Mouse (Mus musculus): ENCODE measurements around the gene Glis1. TPM values are rescaled to one million over a fixed set of nuclear protein-coding genes. Genes with fewer than 3 reads are reported as not detected.
A peak's percentile ranks its signal among the peaks of the same experiment; 100 is the strongest.

The Glis1 gene
- 2.7 and 3.7 TPM in 2 replicates for polyA plus RNA-seq (2015; fragmentation: Nextera tagmentation; extraction: Ambion mirVana)

DNA sequence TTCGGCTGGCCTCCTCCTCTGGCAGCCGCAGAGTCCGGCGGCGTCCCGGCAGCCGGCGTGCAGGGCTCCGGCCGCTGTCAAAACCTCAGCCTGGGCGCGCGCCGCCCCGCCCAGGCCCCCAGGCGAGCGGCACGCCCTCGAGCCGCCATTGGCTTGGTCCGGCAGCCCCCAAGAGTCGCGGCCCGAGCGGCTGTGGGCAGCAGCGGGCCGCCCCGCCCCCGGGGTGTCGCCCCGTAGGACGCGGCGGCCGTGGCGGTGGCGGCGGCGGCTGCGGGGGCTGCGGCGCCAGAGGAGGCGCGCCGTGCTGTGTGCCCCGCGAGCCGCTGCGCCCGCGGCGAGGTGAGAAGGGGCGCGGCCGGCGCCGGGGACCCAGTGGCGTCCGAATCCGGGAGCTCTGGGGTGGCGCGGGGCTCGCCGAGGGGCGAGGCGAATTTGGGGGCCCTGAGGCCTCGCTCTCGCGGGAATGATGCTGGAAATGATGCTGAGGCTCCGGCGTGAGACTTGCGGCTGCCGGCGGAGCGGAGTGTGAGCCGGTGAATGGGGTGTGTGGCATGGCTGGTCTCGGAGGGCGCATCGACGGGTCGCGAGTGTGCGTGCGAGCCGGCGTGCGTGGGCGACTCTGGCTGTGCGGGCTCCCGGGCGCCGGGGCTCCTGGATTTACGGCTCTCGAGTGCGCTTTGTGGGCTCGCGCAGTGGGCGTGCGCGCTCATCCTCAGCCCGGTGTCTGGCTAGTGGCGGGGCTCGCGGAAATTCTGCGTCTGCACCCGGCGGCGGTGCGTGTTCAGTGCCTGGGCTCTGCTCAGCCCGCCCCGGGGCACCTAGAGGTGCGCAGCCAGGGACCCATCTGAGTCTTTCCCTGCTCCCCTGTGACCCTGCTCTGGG, at the start of gene Glis1:
Gene Glis1 (plus strand): TSS at position 236 of the 882 bp plus-strand sequence.
- peaks cover 12% of the 10 kb centered on the region for H3K4me1 ChIP-seq (replicated peaks)
- H3K27ac ChIP-seq (replicated peaks): no peak within 1 kb of the TSS
- H3K9ac ChIP-seq: peak within 1 kb of the TSS; percentile 81
- no peaks in the 10 kb centered on the region for H3K36me3 ChIP-seq
- peak within 1 kb of the TSS; percentile 93 for H3K4me2 ChIP-seq
- ATAC-seq (ENCODE audit: low read depth): peak; percentile 90
- peaks cover 73% of the 10 kb centered on the region for H3K27me3 ChIP-seq
- no peaks in the 10 kb centered on the region for H3K9me3 ChIP-seq
- H3K4me3 ChIP-seq: peak within 1 kb of the TSS; percentile 64
- WGBS: 0% methylated on average over 106 of the region's 112 CpGs

DNA sequence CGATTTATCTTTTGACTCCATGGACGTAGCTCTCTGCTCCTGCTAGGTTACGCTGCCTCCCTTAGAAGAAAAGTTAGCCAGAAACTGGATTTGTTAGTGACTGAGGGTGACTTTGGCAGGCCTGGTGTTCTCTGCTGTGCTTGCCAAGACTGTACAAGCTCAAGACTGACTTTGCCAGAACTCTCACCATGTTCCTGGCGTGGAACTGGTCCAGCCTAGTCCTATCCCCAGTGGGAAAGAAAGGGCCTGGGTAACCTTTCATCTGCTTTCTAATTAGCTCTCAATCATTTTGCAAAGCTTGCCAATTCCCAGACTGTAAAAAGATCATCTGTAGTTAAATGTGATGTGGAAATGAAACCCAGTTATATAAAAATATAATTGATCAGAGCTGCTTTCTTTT, 47.4 kb upstream of the Glis1 start:
- no peak for ATAC-seq (ENCODE audit: low read depth)
- Histone ChIP-seq H3K9ac (no peak overlapping the region), H3K36me3 (peaks cover 71% of the 10 kb centered on the region)

DNA sequence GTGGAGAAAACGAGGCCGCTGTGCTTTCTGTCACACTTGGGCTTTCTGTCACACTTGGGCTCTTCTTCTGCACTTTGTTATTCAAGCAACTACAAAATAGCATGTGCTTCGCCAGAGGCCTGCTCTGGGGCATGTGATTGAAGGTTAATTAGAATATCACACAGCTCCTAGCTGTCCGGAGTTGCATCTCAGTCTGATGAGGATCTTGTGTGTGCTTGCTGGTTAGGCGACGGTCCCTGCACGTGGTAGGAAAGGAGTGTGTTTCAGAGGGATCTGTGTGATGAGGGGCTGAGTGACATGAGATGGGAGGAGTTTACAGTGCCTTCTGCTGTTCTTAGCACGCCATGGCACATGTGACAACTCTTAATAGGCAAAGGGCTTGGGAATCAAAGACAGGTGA, 46.9 kb upstream of the Glis1 start:
- H3K4me3 ChIP-seq: no peak overlapping the region
- H3K27ac ChIP-seq (replicated peaks): no peak overlapping the region
- no peaks in the 10 kb centered on the region for H3K9me3 ChIP-seq
- H3K9ac ChIP-seq: no peak overlapping the region
- WGBS: 92% methylated on average over 8 of the region's 8 CpGs
- H3K4me1 ChIP-seq (replicated peaks): no peaks in the 10 kb centered on the region
- H3K36me3 ChIP-seq: peaks cover 69% of the 10 kb centered on the region
- ATAC-seq (ENCODE audit: low read depth): no peak
- H3K4me2 ChIP-seq: no peak overlapping the region
- H3K27me3 ChIP-seq: no peaks in the 10 kb centered on the region

More for the DNA sequence above, 47.4 kb upstream of the Glis1 start:
- Histone ChIP-seq H3K4me2 (no peak overlapping the region), H3K4me3 (no peak overlapping the region), H3K27me3 (no peaks in the 10 kb centered on the region), H3K27ac (replicated peaks) (no peak overlapping the region), H3K4me1 (replicated peaks) (no peaks in the 10 kb centered on the region), H3K9me3 (no peaks in the 10 kb centered on the region)
- WGBS: 92% methylated on average over 4 of the region's 4 CpGs

DNA sequence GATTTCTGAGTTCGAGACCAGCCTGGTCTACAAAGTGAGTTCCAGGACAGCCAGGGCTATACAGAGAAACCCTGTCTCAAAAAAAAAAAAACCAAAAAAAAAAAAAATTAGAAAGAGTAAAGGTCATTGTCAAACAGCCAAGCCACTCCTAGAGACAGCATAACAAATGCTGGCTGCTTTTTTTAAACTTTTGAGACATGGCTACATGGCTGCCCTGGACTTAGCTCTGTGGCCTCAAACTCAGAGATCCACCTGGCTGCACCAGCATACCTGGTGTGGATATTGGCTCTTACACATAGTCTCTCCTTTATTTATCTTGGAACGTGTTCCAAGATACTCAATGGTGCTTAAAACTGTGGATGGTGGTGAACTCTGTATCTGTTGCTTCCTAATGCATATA, 46.1 kb upstream of the Glis1 start:
- Histone ChIP-seq H3K9me3 (no peaks in the 10 kb centered on the region), H3K4me3 (no peak overlapping the region), H3K4me1 (replicated peaks) (no peaks in the 10 kb centered on the region), H3K27me3 (no peaks in the 10 kb centered on the region), H3K36me3 (peaks cover 63% of the 10 kb centered on the region), H3K9ac (no peak overlapping the region), H3K4me2 (no peak overlapping the region), H3K27ac (replicated peaks) (no peak overlapping the region)
- ATAC-seq (ENCODE audit: low read depth): no peak
- 97% methylated on average over 2 of the region's 2 CpGs for whole genome bisulfite sequencing

DNA sequence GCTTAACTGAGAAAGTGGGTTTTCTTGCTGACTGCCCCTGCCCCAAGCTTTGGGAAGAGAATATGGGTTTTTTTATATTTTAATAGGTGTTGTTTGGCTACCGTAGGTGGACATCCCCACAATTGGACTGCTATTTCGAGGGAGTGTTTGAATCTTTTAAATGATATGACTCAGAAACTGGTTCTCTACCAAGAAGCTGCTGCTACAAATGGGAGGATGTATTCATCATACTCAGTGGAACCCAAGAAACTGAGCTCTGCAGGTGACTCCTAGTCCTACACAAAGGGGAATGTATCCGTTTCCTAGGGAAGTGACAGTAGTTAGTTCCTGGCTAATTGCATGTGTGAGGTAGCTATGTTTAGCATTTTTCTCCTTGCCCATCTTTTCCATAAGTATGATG, 45.0 kb upstream of the Glis1 start:
- 97% methylated on average over 3 of the region's 3 CpGs for WGBS
- H3K9ac ChIP-seq: no peak overlapping the region
- peaks cover 68% of the 10 kb centered on the region for H3K36me3 ChIP-seq
- no peaks in the 10 kb centered on the region for H3K4me1 ChIP-seq (replicated peaks)
- H3K4me3 ChIP-seq: no peak overlapping the region
- no peak overlapping the region for H3K4me2 ChIP-seq
- H3K9me3 ChIP-seq: no peaks in the 10 kb centered on the region
- no peaks in the 10 kb centered on the region for H3K27me3 ChIP-seq
- H3K27ac ChIP-seq (replicated peaks): no peak overlapping the region
- no peak for ATAC-seq (ENCODE audit: low read depth)

DNA sequence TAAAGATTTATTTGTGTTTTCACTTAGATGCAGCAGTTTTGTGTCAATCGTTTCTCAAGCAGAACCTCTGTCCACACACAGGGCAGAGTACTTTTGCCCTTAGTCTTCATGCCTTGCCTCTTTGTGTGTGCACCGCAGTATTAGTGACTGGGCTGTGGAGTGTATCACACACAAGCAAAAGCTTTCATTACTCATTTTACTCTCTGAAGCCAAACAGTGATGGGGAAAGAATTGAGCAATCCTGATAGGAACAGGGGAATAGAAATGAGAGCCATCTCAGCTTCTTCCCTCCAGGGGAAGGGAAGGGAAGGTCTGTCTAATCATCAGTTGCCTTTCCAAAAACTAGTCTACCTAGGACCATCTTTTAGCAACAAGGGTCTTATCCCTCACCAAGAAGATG, 40.6 kb upstream of the Glis1 start:
- Histone ChIP-seq H3K4me3 (no peak overlapping the region), H3K9me3 (no peaks in the 10 kb centered on the region), H3K27me3 (no peaks in the 10 kb centered on the region), H3K4me2 (no peak overlapping the region), H3K27ac (replicated peaks) (no peak overlapping the region), H3K36me3 (peaks cover 61% of the 10 kb centered on the region), H3K4me1 (replicated peaks) (no peaks in the 10 kb centered on the region), H3K9ac (no peak overlapping the region)
- no peak for ATAC-seq (ENCODE audit: low read depth)
- 93% methylated on average over 2 of the region's 2 CpGs for WGBS

DNA sequence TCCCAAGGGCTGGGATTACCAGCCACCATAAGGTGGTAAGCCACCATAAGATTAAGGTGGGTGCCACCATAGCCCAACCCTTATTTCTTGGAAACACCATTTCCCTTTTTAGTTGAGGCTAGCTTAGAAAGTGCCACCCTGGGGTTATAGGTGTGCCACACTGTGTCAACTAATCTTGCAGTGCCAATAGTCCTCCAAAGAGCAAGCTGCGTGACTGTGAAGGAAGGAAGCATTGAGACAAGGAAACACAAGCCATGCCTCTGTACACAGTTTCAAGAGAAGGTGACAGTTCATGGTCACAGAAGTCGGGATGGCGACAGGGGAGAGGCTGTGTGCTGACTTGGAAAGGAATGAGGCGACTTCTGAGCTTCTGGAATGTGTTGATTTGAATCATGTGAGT, 14.2 kb upstream of the Glis1 start:
- Histone ChIP-seq H3K27me3 (no peaks in the 10 kb centered on the region), H3K9ac (no peak overlapping the region), H3K4me3 (no peak overlapping the region), H3K36me3 (no peaks in the 10 kb centered on the region), H3K4me2 (no peak overlapping the region), H3K9me3 (no peaks in the 10 kb centered on the region), H3K4me1 (replicated peaks) (peaks cover 8% of the 10 kb centered on the region), H3K27ac (replicated peaks) (no peak overlapping the region)
- 83% methylated on average over 4 of the region's 4 CpGs for WGBS
- ATAC-seq (ENCODE audit: low read depth): no peak

DNA sequence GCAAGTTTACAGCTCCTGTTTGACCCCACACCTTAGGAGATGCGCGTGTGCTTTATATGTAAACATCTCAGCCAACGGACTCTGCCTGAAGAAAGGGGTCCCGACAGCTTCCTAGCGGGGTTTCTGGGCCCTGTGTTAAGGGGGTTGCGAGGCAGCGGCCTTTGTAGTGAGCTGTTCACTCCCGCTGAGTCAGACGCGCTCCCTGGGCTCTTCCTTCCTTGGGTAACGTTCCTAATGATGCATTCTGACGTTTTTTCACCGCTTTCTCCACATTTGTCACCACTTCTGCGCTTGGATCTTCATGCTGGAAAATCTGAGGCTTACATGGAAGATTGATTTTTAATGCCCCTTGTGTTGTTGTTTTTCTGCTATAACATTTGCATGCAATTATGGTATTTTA, 12.7 kb upstream of the Glis1 start:
- Histone ChIP-seq H3K4me2 (peak overlapping the region; percentile 48), H3K9ac (no peak overlapping the region; the same call in 1 of the 2 replicates), H3K36me3 (no peaks in the 10 kb centered on the region), H3K9me3 (no peaks in the 10 kb centered on the region), H3K4me3 (no peak overlapping the region), H3K27me3 (no peaks in the 10 kb centered on the region; the same call in 1 of the 2 replicates), H3K4me1 (replicated peaks) (peaks cover 8% of the 10 kb centered on the region), H3K27ac (replicated peaks) (no peak overlapping the region)
- 5% methylated on average over 14 of the region's 14 CpGs for WGBS
- no peak for ATAC-seq (ENCODE audit: low read depth)

DNA sequence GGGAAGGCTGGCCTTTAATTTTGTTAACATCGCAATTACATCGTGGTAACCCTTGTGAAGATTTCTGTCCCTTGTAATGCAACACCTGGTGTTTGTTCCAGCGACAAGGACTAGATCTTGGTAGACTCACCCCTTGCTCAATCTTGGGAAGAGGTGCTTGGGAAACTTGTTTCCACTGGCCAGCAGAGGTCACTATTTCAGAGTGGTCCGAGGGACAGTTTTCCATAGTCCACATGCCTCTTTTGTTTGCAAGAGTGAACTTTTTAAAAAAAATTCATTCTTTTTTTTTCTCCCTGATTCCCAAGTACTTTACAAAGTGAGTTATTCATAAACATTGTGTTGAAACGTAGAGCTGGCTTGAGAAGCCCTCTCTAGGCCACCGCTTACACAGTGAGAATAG, 12.2 kb upstream of the Glis1 start:
- peaks cover 8% of the 10 kb centered on the region for H3K4me1 ChIP-seq (replicated peaks)
- no peak overlapping the region for H3K27ac ChIP-seq (replicated peaks)
- H3K9me3 ChIP-seq: no peaks in the 10 kb centered on the region
- no peak overlapping the region for H3K4me3 ChIP-seq
- peak; percentile 56 for ATAC-seq (ENCODE audit: low read depth)
- no peaks in the 10 kb centered on the region for H3K36me3 ChIP-seq
- no peak overlapping the region for H3K9ac ChIP-seq
- H3K4me2 ChIP-seq: peak overlapping the region; percentile 48; the same call in 1 of the 2 replicates
- WGBS: 18% methylated on average over 6 of the region's 6 CpGs
- no peaks in the 10 kb centered on the region; the same call in 1 of the 2 replicates for H3K27me3 ChIP-seq

DNA sequence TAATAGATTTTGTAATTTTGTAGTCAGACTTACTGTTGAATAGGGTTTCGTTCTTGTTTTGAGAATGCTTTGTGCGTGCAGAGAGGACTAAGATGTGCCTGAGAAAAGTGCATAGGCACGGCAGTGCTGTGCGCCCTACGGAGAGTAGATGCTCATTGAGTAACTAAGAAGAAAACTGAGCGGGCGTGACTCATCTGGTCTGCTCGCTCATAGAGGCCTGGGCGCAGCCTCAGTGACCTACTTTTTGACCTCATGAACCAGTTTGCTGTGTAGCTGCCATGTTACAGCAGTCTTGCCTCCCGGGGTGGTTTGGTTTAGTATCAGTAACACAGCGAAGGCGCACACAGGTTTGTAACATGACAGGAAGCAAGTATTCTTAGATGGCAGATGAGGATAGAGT, 8.8 kb upstream of the Glis1 start:
- no peak for ATAC-seq (ENCODE audit: low read depth)
- WGBS: 94% methylated on average over 12 of the region's 12 CpGs
- H3K4me2 ChIP-seq: no peak overlapping the region
- H3K4me1 ChIP-seq (replicated peaks): peaks cover 8% of the 10 kb centered on the region
- H3K27me3 ChIP-seq: peaks cover 3% of the 10 kb centered on the region; the same call in 1 of the 2 replicates
- no peak overlapping the region for H3K9ac ChIP-seq
- no peaks in the 10 kb centered on the region for H3K9me3 ChIP-seq
- no peak overlapping the region for H3K4me3 ChIP-seq
- H3K27ac ChIP-seq (replicated peaks): no peak overlapping the region
- no peaks in the 10 kb centered on the region for H3K36me3 ChIP-seq

DNA sequence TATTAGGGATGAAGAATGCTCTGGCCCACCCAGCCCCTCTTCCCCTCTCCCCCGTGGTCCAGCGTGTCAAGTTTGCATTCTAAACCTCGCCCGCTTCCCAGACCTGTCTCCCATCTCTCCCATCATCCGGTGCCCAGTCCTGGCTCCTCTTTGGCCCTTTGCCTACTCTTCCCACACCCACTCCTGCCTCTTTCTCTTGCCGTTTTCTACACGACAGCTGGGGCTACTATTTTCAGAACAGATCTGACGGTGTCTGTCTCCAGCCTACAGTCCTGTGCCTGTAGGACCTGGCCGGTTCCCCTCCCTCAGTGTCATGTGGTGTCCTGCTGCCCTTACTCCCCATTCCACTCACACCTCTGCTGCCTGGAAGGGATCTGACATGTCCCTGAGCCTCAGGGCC, 7.8 kb upstream of the Glis1 start:
- H3K27ac ChIP-seq (replicated peaks): no peak overlapping the region
- no peak overlapping the region for H3K4me3 ChIP-seq
- H3K9me3 ChIP-seq: no peaks in the 10 kb centered on the region
- no peak for ATAC-seq (ENCODE audit: low read depth)
- no peaks in the 10 kb centered on the region for H3K36me3 ChIP-seq
- H3K4me2 ChIP-seq: no peak overlapping the region
- H3K9ac ChIP-seq: no peak overlapping the region
- H3K4me1 ChIP-seq (replicated peaks): peaks cover 3% of the 10 kb centered on the region; the same call in 1 of the 2 replicates
- peaks cover 3% of the 10 kb centered on the region; the same call in 1 of the 2 replicates for H3K27me3 ChIP-seq
- WGBS: 81% methylated on average over 9 of the region's 9 CpGs

DNA sequence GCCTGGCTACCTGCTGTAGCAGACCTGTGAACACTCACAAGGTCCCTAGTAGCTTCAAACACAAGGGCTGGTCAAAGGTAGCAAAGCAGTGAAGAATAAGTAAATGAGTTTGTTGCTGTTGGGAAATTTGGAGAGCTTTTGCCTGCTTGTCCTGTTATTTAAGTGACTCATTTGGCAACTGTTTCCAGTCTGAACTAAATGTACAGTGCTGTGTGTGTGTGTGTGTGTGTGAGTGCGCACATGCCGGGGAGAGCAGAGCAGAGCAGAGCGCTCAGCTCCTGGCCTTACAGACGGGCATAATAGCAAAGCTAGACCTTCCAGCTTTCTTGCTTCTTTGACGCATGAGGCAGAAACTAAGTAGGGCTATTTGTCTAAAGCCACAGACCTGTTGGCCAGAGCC, 1.7 kb upstream of the Glis1 start:
- 83% methylated on average over 5 of the region's 5 CpGs for WGBS
- Histone ChIP-seq H3K27me3 (peaks cover 55% of the 10 kb centered on the region), H3K9me3 (no peaks in the 10 kb centered on the region)

More for the DNA sequence above, 1.7 kb upstream of the Glis1 start:
- no peak overlapping the region for H3K27ac ChIP-seq (replicated peaks)
- ATAC-seq (ENCODE audit: low read depth): no peak
- no peak overlapping the region for H3K4me2 ChIP-seq
- H3K9ac ChIP-seq: no peak overlapping the region
- H3K36me3 ChIP-seq: no peaks in the 10 kb centered on the region
- no peak overlapping the region for H3K4me3 ChIP-seq
- H3K4me1 ChIP-seq (replicated peaks): peaks cover 12% of the 10 kb centered on the region
